Comparison of ENCODE assay signal across 11 mouse cellular contexts in the genomic region with DNA sequence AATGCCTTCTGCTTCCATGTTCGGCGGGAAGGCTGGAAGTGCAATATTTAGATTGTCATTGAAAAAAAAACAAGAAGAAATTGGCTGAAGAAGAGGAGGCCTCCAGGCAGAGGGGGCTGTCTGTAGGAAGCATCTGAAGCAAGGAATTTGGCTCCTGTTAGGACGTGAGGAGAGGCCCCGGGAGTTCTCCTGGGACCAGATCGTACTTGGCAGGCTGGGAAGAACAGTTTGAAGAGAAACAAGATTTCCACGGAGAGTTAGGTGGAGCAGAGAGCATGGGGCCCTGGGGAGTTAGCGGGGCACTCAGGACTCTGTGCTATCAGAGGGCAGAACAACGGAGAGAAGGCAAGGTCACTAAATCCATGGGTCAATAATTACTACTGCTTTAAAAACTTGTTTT. TPM values are rescaled to one million over a fixed set of nuclear protein-coding genes. Genes with fewer than 3 reads are reported as not detected.
DNase-seq lines count a peak whose midpoint lies in the region; ATAC-seq lines count a peak whose summit lies in the region.
"Had no signal": no experiment of that assay in that cellular context is flagged by ENCODE, and none has a peak within 500 bp of the region (broad histone marks: within the 10 kb centered on the region; RNA-seq: fewer than 3 reads in every experiment).

No protein-coding gene starts in this region.

- DNase-seq in adrenal gland, postnatal 14 days: peak; percentile 79
- DNase-seq in adrenal gland, adult 18-20 months (ENCODE audit: low spot score in 2 of 2): no peak
- DNase-seq in ovary, adult 18-20 months (ENCODE audit: low spot score): peak; percentile 21
- DNase-seq in ovary, postnatal 14 days (ENCODE audit: low spot score): no peak
- DNase-seq in heart, postnatal 14 days: peak; percentile 45 to 46
- no peak for DNase-seq in left cerebral cortex, adult 18-20 months (ENCODE audit: low spot score in 2 of 2)
- DNase-seq in cerebellum, postnatal 36 days: no peak
- DNase-seq: cerebellum, adult 8-10 months; kidney, adult 9 months; right cerebral cortex, postnatal 25 days had no signal

- ATAC-seq in megakaryocyte progenitor cell, adult 5-6 weeks (replicated peaks; ENCODE audit: poor library complexity): no peak

- intact Hi-C loops in heart, postnatal 14 days (cut with DNase I): no loop called here

RNA-seq across cellular contexts. Expression of a gene that starts 10.0 kb away (rescaled TPM):
- 103 and 156 TPM in 2 replicates for total RNA-seq in adrenal gland, postnatal 14 days (2021)
- 10 to 100 TPM; 54.7 to 57.1 TPM for total RNA-seq in adrenal gland, adult 18-20 months (2021)
- total RNA-seq in heart, postnatal 14 days (2021): 10 to 100 TPM; 71.5 to 80.6 TPM
- 10 to 100 TPM; 38.5 to 39.1 TPM for total RNA-seq in left cerebral cortex, adult 18-20 months (2021)
- total RNA-seq in megakaryocyte progenitor cell, adult 5-6 weeks (2015): 16.4 and 18.7 TPM in 2 replicates
- 12.0 and 12.2 TPM in 2 replicates for total RNA-seq in megakaryocyte progenitor cell, adult 5-6 weeks (2017)

Comparison
In these comparisons a context has a peak if more than half of its experiments do, and no peak if none do; other contexts are left out.
1. DNase-seq: peak in adrenal gland, postnatal 14 days (single experiment), ovary, adult 18-20 months (single experiment) and heart, postnatal 14 days (2 of 2); none in adrenal gland, adult 18-20 months (0 of 2), ovary, postnatal 14 days (single experiment), left cerebral cortex, adult 18-20 months (0 of 2) and cerebellum, postnatal 36 days (0 of 2).